9 mouse cellular contexts compared by ENCODE assay signal in genomic region chr9:117072433-117073099, GRCm38 (mm10).
A peak's percentile ranks its signal among the peaks of the same experiment; 100 is the strongest.
DNase-seq lines count a peak whose midpoint lies in the region; ATAC-seq and TF ChIP-seq lines count a peak whose summit lies in the region.
"Had no signal": no experiment of that assay in that cellular context is flagged by ENCODE, and none has a peak within 500 bp of the region (broad histone marks: within the 10 kb centered on the region; RNA-seq: fewer than 3 reads in every experiment).

No protein-coding gene starts in this region.

- DNase-seq in lung, adult 18-20 months = peak; percentile 29 to 57
- DNase-seq in lung, postnatal 14 days = no peak
- DNase-seq in brain, embryonic 14.5 days (ENCODE audit: low read depth) = peak; percentile 39
- no peak for DNase-seq in left cerebral cortex, adult 11 months (ENCODE audit: low spot score)
- DNase-seq in forebrain, embryonic 10.5 days (ENCODE audit: extremely low spot score, low spot score) = no peak
- DNase-seq: thymus, postnatal 14 days had no signal

- peak overlapping the region; percentile 67 for H3K27ac ChIP-seq in embryonic facial prominence, embryonic 15.5 days (replicated peaks)
- peak overlapping the region; percentile 74 for H3K27ac ChIP-seq in lung, embryonic 16.5 days (ENCODE audit: low read length)
- H3K27ac ChIP-seq in forebrain, embryonic 10.5 days = no peak overlapping the region

- H3K27me3 ChIP-seq in embryonic facial prominence, embryonic 15.5 days = no peaks in the 10 kb centered on the region
- no peaks in the 10 kb centered on the region for H3K27me3 ChIP-seq in lung, embryonic 16.5 days (ENCODE audit: control insufficient read depth, insufficient read depth, low read depth, low read length)
- H3K27me3 ChIP-seq in forebrain, embryonic 10.5 days (ENCODE audit: poor library complexity, severe bottlenecking) = no peaks in the 10 kb centered on the region

- no peaks in the 10 kb centered on the region for H3K9me3 ChIP-seq in embryonic facial prominence, embryonic 15.5 days (replicated peaks)
- H3K9me3 ChIP-seq in lung, embryonic 16.5 days (ENCODE audit: control insufficient read depth, low read length) = no peaks in the 10 kb centered on the region
- H3K9me3 ChIP-seq in forebrain, embryonic 10.5 days = no peaks in the 10 kb centered on the region; the same call in 1 of the 2 replicates

- H3K4me3 ChIP-seq in embryonic facial prominence, embryonic 15.5 days (replicated peaks) = no peak overlapping the region
- no peak overlapping the region for H3K4me3 ChIP-seq in lung, embryonic 16.5 days (ENCODE audit: low read length)
- H3K4me3 ChIP-seq in forebrain, embryonic 10.5 days = no peak overlapping the region

- H3K4me2 ChIP-seq in embryonic facial prominence, embryonic 15.5 days (replicated peaks) = no peak overlapping the region
- no peak overlapping the region for H3K4me2 ChIP-seq in lung, embryonic 16.5 days (ENCODE audit: low read depth, low read length)

- no peaks in the 10 kb centered on the region for H3K36me3 ChIP-seq in embryonic facial prominence, embryonic 15.5 days
- H3K36me3 ChIP-seq in lung, embryonic 16.5 days (ENCODE audit: control insufficient read depth, insufficient read depth, low read length) = no peaks in the 10 kb centered on the region
- no peaks in the 10 kb centered on the region for H3K36me3 ChIP-seq in forebrain, embryonic 10.5 days (replicated peaks)
- H3K36me3 ChIP-seq: G1E had no signal

- H3K4me1 ChIP-seq in embryonic facial prominence, embryonic 15.5 days = peaks cover 23% of the 10 kb centered on the region; the same call in 1 of the 2 replicates
- H3K4me1 ChIP-seq in lung, embryonic 16.5 days (replicated peaks; ENCODE audit: control insufficient read depth, insufficient read depth, low read length) = peaks cover 49% of the 10 kb centered on the region
- H3K4me1 ChIP-seq in forebrain, embryonic 10.5 days = peaks cover 19% of the 10 kb centered on the region

- TF ChIP-seq CTCF in brain, embryonic 14.5 days (IDR thresholded peaks at IDR 0.05; ENCODE audit: borderline replicate concordance, extremely low read depth, insufficient read depth, insufficient read length) = no peak

- no peak for TF ChIP-seq POLR2A in brain, embryonic 14.5 days (IDR thresholded peaks at IDR 0.05; ENCODE audit: borderline replicate concordance, extremely low read depth, insufficient read depth, insufficient read length, poor library complexity, severe bottlenecking)

- ATAC-seq in embryonic facial prominence, embryonic 15.5 days (ENCODE audit: insufficient number of reproducible peaks, low FRiP score, low TSS enrichment, low read depth) = peak; percentile 61
- ATAC-seq in lung, embryonic 16.5 days (ENCODE audit: low read depth) = peak; percentile 64

- 15% methylated on average over 2 of the region's 2 CpGs for WGBS in embryonic facial prominence, embryonic 15.5 days
- WGBS in lung, embryonic 16.5 days = 17% methylated on average over 2 of the region's 2 CpGs
- WGBS in forebrain, embryonic 10.5 days = 46% methylated on average over 2 of the region's 2 CpGs

- no peak overlapping the region for H3K9ac ChIP-seq in embryonic facial prominence, embryonic 15.5 days
- no peak overlapping the region for H3K9ac ChIP-seq in lung, embryonic 16.5 days (ENCODE audit: low read length)

Comparison
In these comparisons a context has a peak if more than half of its experiments do, and no peak if none do; other contexts are left out.
1. DNase-seq: peak in lung, adult 18-20 months (2 of 2) and brain, embryonic 14.5 days (single experiment); none in lung, postnatal 14 days (single experiment), left cerebral cortex, adult 11 months (single experiment) and forebrain, embryonic 10.5 days (single experiment).